Mouse (Mus musculus) intestine, embryonic 14.5 days (tissue): ENCODE measurements around the gene Prkn. TPM values are rescaled to one million over a fixed set of nuclear protein-coding genes. Genes with fewer than 3 reads are reported as not detected.
A peak's percentile ranks its signal among the peaks of the same experiment; 100 is the strongest.

ENCODE experiments used
- ATAC-seq: fragments of 200-750 bp; cut with Nextera tagmentation; replicated peaks from 2 replicates; pipeline ENCODE4 v1.8.0; 2017; ENCODE audit warnings: low read depth, moderate number of reproducible peaks, moderate TSS enrichment, moderate library complexity; ENCODE audit not compliant: low FRiP score, low TSS enrichment
- DNase-seq: peaks from one replicate; pipeline ENCODE4 v3.0.0-alpha.2; 2018; ENCODE audit warnings: low spot score
- H3K27ac ChIP-seq: fragments of 300-500 bp; sonication (generic); 2 replicates; pipeline ENCODE4 v1.5.1; 2014; ENCODE audit warnings: low read depth, mild to moderate bottlenecking, control low read depth
- H3K27me3 ChIP-seq: fragments of 300-500 bp; sonication (generic); replicated peaks from 2 replicates; pipeline ENCODE4 v1.6.1; 2014; ENCODE audit warnings: low read length, control low read depth; ENCODE audit not compliant: control insufficient read depth, insufficient read depth
- H3K36me3 ChIP-seq: fragments of 300-500 bp; sonication (generic); 2 replicates; pipeline ENCODE4 v1.6.1; 2014; ENCODE audit warnings: low read length, control low read depth; ENCODE audit not compliant: control insufficient read depth, insufficient read depth
- H3K4me1 ChIP-seq: fragments of 300-500 bp; sonication (generic); replicated peaks from 2 replicates; pipeline ENCODE4 v1.6.1; 2014; ENCODE audit warnings: low read length, control low read depth, mixed read lengths; ENCODE audit not compliant: control insufficient read depth, insufficient read depth
- H3K4me2 ChIP-seq: fragments of 300-500 bp; sonication (generic); 2 replicates; pipeline ENCODE4 v1.6.1; 2014; ENCODE audit warnings: low read length
- H3K4me3 ChIP-seq: fragments of 300-500 bp; sonication (generic); 2 replicates; pipeline ENCODE4 v1.5.1; 2014; ENCODE audit warnings: low read depth, low read length, control low read depth, mixed read lengths
- H3K9ac ChIP-seq: fragments of 300-500 bp; sonication (generic); 2 replicates; pipeline ENCODE4 v1.6.1; 2014; ENCODE audit warnings: mild to moderate bottlenecking, low read length
- H3K9me3 ChIP-seq: fragments of 300-500 bp; sonication (generic); 2 replicates; pipeline ENCODE4 v1.6.1; 2016; ENCODE audit warnings: low read length, control low read depth; ENCODE audit not compliant: control insufficient read depth
- WGBS: fragments of 180-500 bp; shearing (Covaris S2); extraction: QIAGEN DNeasy Blood & Tissue Kit; methylation state at CpG from one replicate; pipeline ENCODE4 v1.1.7; 2014; 5-methylcytosine and 5-hydroxymethylcytosine counted together
- polyA plus RNA-seq: library from polyadenylated mRNA; unstranded; fragments of >200 nt; fragmentation: Nextera tagmentation; extraction: Ambion mirVana; gene quantifications from 2 replicates; pipeline ENCODE4 v1.2.1, GENCODE M21; 2014

Prkn gene
- polyA plus RNA-seq, 1 experiment from 2014 or later = 2.3 TPM

DNA sequence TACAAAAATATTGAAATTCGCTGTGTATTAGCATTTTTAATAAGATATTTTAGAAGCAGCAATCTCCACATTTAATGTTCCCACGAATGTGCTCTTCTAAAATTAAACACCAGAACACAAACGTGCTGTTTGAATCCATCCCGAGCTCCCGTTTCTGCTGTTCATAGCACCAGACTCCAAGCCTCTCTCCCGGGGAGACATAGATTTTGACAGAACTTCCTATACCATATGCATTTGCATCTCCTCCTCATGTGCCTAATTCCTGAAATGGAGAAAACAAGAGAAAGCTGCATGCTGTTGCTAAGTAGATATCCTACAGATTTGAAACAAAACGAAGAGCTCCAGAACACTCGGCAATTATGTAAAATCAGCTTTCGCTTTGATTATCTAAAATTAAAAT, 733.5 kb downstream of the Prkn start:
- Histone ChIP-seq H3K36me3 (no peaks in the 10 kb centered on the region), H3K27me3 (no peaks in the 10 kb centered on the region), H3K27ac (no peak overlapping the region), H3K4me2 (no peak overlapping the region), H3K4me1 (no peaks in the 10 kb centered on the region), H3K4me3 (no peak overlapping the region), H3K9ac (no peak overlapping the region), H3K9me3 (no peaks in the 10 kb centered on the region)
- DNase-seq (no peak), ATAC-seq (no peak)
- WGBS = 93% methylated on average over 9 of the region's 9 CpGs

DNA sequence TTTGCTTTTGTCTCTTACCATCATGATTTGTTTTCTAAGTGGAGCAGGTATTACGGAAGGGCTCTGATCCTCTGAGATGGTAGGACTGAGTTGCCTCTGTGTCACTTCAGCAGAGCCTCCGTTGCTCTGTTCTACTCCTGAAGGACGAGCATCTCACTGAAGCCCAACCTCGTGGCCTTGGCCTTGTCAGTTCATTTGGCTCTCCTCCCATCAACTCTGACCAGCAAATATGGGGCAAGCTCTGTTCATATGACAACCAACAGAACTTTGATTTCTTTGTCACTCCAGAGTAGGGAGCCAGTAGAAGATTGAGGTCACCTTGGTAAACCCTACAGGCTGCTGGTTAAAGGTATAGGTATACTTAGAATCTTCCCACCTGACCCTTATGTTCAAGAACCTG, 745.3 kb downstream of the Prkn start:
- WGBS = 91% methylated on average over 4 of the region's 4 CpGs
- Histone ChIP-seq H3K4me2 (no peak overlapping the region), H3K9ac (no peak overlapping the region), H3K4me1 (no peaks in the 10 kb centered on the region), H3K9me3 (no peaks in the 10 kb centered on the region), H3K36me3 (no peaks in the 10 kb centered on the region), H3K27ac (no peak overlapping the region), H3K27me3 (no peaks in the 10 kb centered on the region), H3K4me3 (no peak overlapping the region)
- DNase-seq = peak; percentile 27
- ATAC-seq = no peak

DNA sequence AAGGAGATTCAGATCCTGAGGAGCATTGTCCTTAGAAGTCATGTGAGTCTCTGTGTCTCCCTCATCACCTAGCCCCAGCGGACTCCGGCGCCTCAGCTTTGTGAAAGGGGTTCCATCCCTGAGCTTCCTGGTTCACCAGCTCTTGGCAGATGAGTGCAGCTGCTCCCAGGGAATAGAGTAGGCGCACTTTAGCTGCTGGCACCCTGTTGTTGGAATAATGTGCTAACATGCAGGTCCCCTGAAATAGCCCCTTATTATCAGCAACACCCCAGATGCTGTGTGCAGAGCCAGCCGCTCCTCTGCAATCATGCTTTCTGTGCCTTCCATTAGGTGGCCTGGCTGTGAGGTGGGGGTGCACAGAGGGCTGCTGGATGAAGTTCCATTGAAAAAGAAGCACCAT, 767.7 kb downstream of the Prkn start:
- H3K9me3 ChIP-seq = no peaks in the 10 kb centered on the region
- H3K9ac ChIP-seq = no peak overlapping the region
- peaks cover 9% of the 10 kb centered on the region for H3K4me1 ChIP-seq
- H3K27ac ChIP-seq = no peak overlapping the region
- no peak for DNase-seq
- WGBS = 91% methylated on average over 5 of the region's 5 CpGs
- no peak for ATAC-seq
- no peaks in the 10 kb centered on the region for H3K36me3 ChIP-seq
- no peak overlapping the region for H3K4me3 ChIP-seq
- no peak overlapping the region for H3K4me2 ChIP-seq
- H3K27me3 ChIP-seq = no peaks in the 10 kb centered on the region

DNA sequence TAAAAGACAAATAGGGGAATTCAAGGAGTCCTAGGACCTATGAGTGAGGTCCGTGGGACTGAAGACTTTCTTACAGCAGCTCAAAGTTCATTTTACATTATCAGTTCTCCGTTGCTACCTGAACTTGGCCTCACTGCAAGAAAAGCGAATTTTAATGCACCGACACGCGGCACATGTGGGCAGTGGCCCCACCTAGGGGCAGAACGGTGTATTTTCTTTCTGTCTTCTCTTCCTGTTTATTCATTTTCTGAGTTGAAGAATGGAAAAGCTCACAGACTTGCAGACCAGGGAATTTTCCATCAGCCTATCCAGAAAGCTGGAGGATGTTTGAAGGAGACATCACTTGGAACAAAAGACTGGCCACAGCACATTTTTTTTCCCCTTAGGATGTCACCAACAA, 771.3 kb downstream of the Prkn start:
- no peaks in the 10 kb centered on the region for H3K9me3 ChIP-seq
- H3K27me3 ChIP-seq = no peaks in the 10 kb centered on the region
- no peak overlapping the region for H3K4me3 ChIP-seq
- H3K9ac ChIP-seq = no peak overlapping the region
- 14% methylated on average over 7 of the region's 7 CpGs for WGBS
- no peak overlapping the region for H3K27ac ChIP-seq
- ATAC-seq (no peak), DNase-seq (peak; percentile 74)
- H3K36me3 ChIP-seq = no peaks in the 10 kb centered on the region
- H3K4me2 ChIP-seq = 0 out of 2 replicates have a peak overlapping the region, but pooled peaks have one; percentile 12
- peaks cover 9% of the 10 kb centered on the region for H3K4me1 ChIP-seq

DNA sequence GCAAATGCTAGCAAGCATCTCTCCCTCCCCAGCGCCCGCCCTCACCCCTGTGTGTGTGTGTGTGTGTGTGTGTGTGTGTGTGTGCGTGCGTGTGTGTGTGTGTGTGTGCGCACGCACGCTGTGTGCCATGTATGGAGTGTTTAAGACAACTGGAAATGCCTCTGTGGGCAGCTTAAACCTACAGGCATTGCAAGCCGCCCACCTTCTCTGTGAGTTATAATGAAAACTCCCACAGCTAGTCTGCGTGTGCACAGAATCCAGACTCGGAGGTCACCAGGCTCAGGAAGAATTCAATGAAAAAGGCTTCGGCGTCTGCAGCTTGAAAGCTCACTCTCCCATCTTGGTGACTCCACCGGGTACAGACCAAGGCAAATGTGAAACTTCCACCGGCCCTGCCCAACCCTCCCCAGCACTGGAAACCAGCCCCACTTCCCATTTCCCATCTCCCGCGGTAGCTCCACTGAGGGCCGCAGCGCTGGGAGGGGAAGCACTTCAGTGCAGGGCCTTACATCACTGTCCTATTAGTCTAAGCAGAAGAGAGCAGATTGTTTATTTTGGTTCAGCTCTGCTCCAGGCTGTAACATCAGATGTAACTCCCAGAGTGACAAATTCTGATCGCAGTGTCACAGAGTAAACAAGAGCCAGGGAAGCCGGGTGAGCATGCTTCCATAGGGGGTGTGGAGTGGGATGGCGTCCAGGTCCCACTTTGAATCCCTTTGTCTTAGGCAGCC, 772.8 kb downstream of the Prkn start:
- Histone ChIP-seq H3K36me3 (no peaks in the 10 kb centered on the region), H3K4me1 (peaks cover 9% of the 10 kb centered on the region), H3K9me3 (no peaks in the 10 kb centered on the region), H3K9ac (no peak overlapping the region), H3K27ac (no peak overlapping the region), H3K4me2 (peak overlapping the region; percentile 30), H3K4me3 (no peak overlapping the region), H3K27me3 (no peaks in the 10 kb centered on the region)
- 40% methylated on average over 21 of the region's 21 CpGs for WGBS
- ATAC-seq (peak; percentile 68; the same call in 1 of the 2 replicates), DNase-seq (no peak)

DNA sequence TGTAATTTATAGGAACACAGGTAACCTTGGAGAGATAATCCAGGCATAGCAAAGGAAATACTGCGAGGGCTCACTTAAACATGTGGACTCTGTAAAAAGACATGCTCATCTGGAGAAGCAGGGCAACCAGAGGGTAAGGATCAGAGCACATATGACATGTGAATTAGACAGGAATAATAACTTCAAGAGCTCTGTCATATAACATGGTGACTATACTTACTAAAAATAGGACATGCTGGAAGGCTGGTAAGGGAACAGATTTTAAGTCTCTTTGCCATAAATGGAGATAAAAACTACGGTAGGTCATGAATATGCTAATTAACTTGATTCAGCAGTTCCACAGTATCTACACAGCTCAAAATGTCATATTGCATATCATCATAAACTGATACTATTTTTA, 777.4 kb downstream of the Prkn start:
- no peak for ATAC-seq
- WGBS = 50% methylated on average over 2 of the region's 2 CpGs
- H3K4me2 ChIP-seq = no peak overlapping the region

DNA sequence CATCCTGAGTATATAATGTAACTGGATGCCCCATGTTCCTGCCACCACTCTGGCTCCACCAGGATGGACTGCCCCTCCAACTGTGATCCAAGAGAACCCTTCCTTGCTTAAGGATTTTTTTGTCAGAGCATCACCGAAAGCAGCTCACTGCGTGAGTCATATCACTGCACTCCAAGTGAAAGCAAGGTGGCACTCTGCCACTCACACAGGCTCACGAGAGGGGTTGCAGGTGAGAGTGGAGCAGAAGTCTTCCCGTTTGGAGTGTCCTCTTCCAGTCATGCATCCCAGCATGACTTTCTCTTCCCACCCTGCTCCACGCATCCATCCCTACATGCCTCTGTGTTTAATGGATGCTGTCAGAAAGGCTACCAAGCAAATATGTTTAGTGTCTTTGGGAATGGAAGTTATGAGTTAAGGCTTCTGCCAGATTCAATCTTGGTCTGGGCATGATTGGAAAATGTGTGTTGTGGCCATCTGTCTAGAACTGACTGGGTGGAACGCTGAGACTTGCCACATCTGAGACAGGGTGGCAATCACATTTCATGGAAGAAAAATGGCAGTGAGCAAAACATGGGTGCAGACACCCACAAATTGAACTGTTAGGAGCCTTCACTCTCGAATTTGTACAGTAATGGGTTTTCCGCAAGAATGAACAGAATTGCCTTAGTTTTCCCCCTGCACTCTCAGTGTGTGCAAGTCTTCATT, 778.9 kb downstream of the Prkn start:
- DNase-seq (no peak), ATAC-seq (no peak)
- H3K27me3 ChIP-seq = no peaks in the 10 kb centered on the region
- 87% methylated on average over 8 of the region's 8 CpGs for WGBS
- H3K36me3 ChIP-seq = no peaks in the 10 kb centered on the region
- H3K9me3 ChIP-seq = no peaks in the 10 kb centered on the region
- no peak overlapping the region for H3K27ac ChIP-seq
- H3K9ac ChIP-seq = no peak overlapping the region
- H3K4me3 ChIP-seq = no peak overlapping the region
- no peaks in the 10 kb centered on the region for H3K4me1 ChIP-seq
- no peak overlapping the region for H3K4me2 ChIP-seq

More for the DNA sequence above, 777.4 kb downstream of the Prkn start:
- Histone ChIP-seq H3K9me3 (no peaks in the 10 kb centered on the region), H3K36me3 (no peaks in the 10 kb centered on the region), H3K4me1 (no peaks in the 10 kb centered on the region), H3K9ac (no peak overlapping the region), H3K27ac (no peak overlapping the region), H3K27me3 (no peaks in the 10 kb centered on the region), H3K4me3 (no peak overlapping the region)
- no peak for DNase-seq

DNA sequence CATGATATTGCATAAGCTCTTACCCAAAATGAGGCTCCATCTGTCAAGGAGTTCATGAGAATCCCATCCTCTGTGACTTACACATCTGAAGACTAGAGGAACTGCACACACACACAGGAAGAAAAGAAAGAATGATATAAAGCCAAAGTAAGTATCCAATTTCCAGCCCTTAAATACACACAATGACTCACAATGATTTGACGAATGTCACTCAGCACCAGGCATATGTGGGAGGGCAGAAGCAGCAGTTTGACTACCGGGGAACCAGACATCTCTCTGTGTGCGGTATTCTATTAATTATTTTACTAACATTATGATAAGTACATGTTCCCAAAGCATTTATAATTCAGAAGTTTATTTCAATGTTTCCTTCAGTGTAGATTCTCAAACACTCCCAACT, 780.6 kb downstream of the Prkn start:
- Histone ChIP-seq H3K9me3 (no peaks in the 10 kb centered on the region), H3K27me3 (no peaks in the 10 kb centered on the region), H3K4me2 (no peak overlapping the region), H3K4me1 (no peaks in the 10 kb centered on the region), H3K9ac (no peak overlapping the region), H3K36me3 (no peaks in the 10 kb centered on the region), H3K4me3 (no peak overlapping the region), H3K27ac (no peak overlapping the region)
- no peak for ATAC-seq
- DNase-seq = no peak
- 62% methylated on average over 3 of the region's 3 CpGs for WGBS

DNA sequence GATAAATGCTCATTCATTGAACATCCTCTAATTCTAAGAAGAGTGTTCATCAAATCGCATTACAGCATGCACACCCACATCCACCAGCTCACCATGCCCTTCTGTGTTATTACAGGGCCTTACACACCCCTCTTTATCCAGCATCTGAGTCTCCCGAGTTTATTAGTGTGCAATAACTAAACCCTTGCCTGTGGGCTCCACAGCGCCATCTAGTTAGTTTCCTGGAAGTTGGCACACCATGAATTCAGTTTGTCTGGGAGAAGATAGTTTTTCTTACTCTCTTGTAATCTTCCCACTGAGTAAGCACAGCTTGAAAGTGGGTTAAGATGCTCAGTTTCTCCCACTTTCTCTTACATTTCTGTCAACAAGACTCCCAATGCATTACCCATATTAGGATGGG, 781.3 kb downstream of the Prkn start:
- ATAC-seq = no peak
- H3K4me3 ChIP-seq = no peak overlapping the region
- no peaks in the 10 kb centered on the region for H3K27me3 ChIP-seq
- no peak overlapping the region for H3K9ac ChIP-seq
- WGBS = 60% methylated on average over 3 of the region's 3 CpGs
- H3K9me3 ChIP-seq = no peaks in the 10 kb centered on the region
- no peaks in the 10 kb centered on the region for H3K4me1 ChIP-seq
- H3K27ac ChIP-seq = no peak overlapping the region
- DNase-seq = no peak
- no peaks in the 10 kb centered on the region for H3K36me3 ChIP-seq
- no peak overlapping the region for H3K4me2 ChIP-seq
